Mouse (Mus musculus) cerebellum, adult 2 months (tissue): ENCODE results near the gene Tssk2. TPM values are rescaled to one million over a fixed set of nuclear protein-coding genes. Genes with fewer than 3 reads are reported as not detected.

Experiments
- DNase-seq, 2 experiments: peaks; one replicate each; pipeline ENCODE4 v3.0.0; 2021
- H3K27ac ChIP-seq: fragments of 200-500 bp; 2 replicates; pipeline ENCODE4 v1.5.1; 2012; ENCODE audit warnings: low read length, control low read depth, inconsistent platforms; ENCODE audit not compliant: insufficient read depth
- H3K27me3 ChIP-seq: fragments of 200-500 bp; 2 replicates; pipeline ENCODE4 v1.6.1; 2012; ENCODE audit warnings: inconsistent platforms, mild to moderate bottlenecking, low read length, moderate library complexity; ENCODE audit not compliant: control insufficient read depth, insufficient read depth
- H3K4me1 ChIP-seq: fragments of 200-500 bp; 2 replicates; pipeline ENCODE4 v1.6.1; 2011; ENCODE audit warnings: low read length; ENCODE audit not compliant: control insufficient read depth, insufficient read depth
- H3K4me3 ChIP-seq: fragments of 200-500 bp; replicated peaks from 2 replicates; pipeline ENCODE3; 2011; ENCODE audit warnings: mild to moderate bottlenecking, low read depth, low read length, control low read depth; ENCODE audit not compliant: insufficient read depth
- CTCF ChIP-seq: fragments of 200-500 bp; IDR thresholded peaks from 2 replicates; pipeline ENCODE4 v1.5.1; 2011; ENCODE audit warnings: low read depth, mild to moderate bottlenecking, control low read depth, low read length, moderate library complexity, borderline replicate concordance; ENCODE audit not compliant: insufficient read depth
- POLR2A ChIP-seq: fragments of 200-500 bp; IDR thresholded peaks from 2 replicates; pipeline ENCODE4 v1.6.1; 2011; ENCODE audit warnings: low read length, control low read depth, borderline replicate concordance; ENCODE audit not compliant: insufficient read depth
- WGBS: fragments of 180-500 bp; shearing (Covaris S2); methylation state at CpG from one replicate; pipeline ENCODE4 v1.1.7; 2018; 5-methylcytosine and 5-hydroxymethylcytosine counted together
- polyA plus RNA-seq: library from polyadenylated mRNA; depleted of rRNA; stranded (reverse); fragments of >200 nt; gene quantifications from 2 replicates; pipeline ENCODE4 v1.2.3, GENCODE M21; 2012; rRNA removed

Gene Tssk2
- polyA plus RNA-seq, 1 experiment = not detected

DNA sequence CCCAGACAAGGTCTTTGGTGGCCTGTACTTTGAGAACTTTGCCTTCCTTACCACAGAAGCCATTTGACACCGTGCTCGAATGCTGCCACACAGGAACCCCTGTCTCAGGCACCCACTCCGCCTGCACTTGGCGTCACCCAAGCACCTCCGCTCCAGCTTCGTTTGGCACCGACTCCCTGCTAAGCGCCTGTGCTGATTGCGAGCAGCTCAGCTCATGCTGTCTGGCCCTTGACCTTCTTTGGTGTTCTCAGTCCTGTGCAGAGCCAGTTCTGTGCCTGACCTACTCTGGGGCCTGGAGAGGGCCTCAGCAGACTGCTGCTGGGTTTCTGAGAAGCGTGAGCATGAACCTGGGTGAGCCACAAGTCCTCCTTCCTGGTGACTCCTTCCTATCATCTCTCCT lies 38.3 kb downstream of the Tssk2 start:
- no peaks in the 10 kb centered on the region for H3K4me1 ChIP-seq
- WGBS = 76% methylated on average over 10 of the region's 10 CpGs
- no peaks in the 10 kb centered on the region for H3K27me3 ChIP-seq
- H3K4me3 ChIP-seq = no peak overlapping the region
- no peak for TF ChIP-seq POLR2A
- TF ChIP-seq CTCF = no peak
- no peak overlapping the region for H3K27ac ChIP-seq
- DNase-seq = no peak

GRCm38 (mm10) chr16:17938187-17938586 lies 39.8 kb downstream of the Tssk2 start:
- H3K4me1 ChIP-seq = no peaks in the 10 kb centered on the region
- no peak for DNase-seq
- no peaks in the 10 kb centered on the region for H3K27me3 ChIP-seq
- 85% methylated on average over 7 of the region's 7 CpGs for WGBS
- TF ChIP-seq POLR2A = no peak
- no peak for TF ChIP-seq CTCF
- H3K4me3 ChIP-seq = no peak overlapping the region
- no peak overlapping the region for H3K27ac ChIP-seq

GRCm38 (mm10) chr16:17938821-17939220 lies 40.4 kb downstream of the Tssk2 start:
- TF ChIP-seq CTCF = peak; percentile 80
- TF ChIP-seq POLR2A = no peak
- 6% methylated on average over 7 of the region's 7 CpGs for WGBS
- DNase-seq = peak; percentile 75 to 77
- Histone ChIP-seq H3K4me3 (no peak overlapping the region), H3K27ac (no peak overlapping the region), H3K4me1 (no peaks in the 10 kb centered on the region), H3K27me3 (no peaks in the 10 kb centered on the region)

GRCm38 (mm10) chr16:17939255-17939751 lies 40.9 kb downstream of the Tssk2 start:
- 21% methylated on average over 9 of the region's 9 CpGs for WGBS
- Histone ChIP-seq H3K4me1 (no peaks in the 10 kb centered on the region), H3K27ac (no peak overlapping the region), H3K4me3 (no peak overlapping the region), H3K27me3 (no peaks in the 10 kb centered on the region)
- peak in 1 of 2 experiments; percentile 20 for DNase-seq
- TF ChIP-seq CTCF = no peak
- TF ChIP-seq POLR2A = no peak

DNA sequence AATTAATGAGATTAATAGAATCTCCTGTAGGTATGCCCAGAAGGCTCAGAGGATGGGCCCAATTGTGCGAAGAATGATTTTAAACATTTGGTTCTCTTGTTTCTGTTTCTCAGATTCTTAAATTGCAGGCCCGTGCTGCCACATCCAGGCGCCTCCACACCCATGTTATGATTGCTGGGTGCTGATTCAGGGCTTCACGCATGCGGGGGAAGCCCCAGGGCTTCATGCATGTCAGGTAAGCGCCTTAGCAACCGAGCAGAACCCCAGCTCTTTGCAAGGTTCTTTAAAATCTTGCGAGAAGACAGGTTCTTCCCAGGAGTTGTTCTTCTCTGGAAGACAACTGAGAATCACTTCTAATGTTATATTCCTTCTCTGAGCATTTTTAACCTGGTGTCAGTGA lies 45.0 kb downstream of the Tssk2 start:
- Histone ChIP-seq H3K27me3 (no peaks in the 10 kb centered on the region), H3K4me1 (no peaks in the 10 kb centered on the region), H3K4me3 (no peak overlapping the region), H3K27ac (no peak overlapping the region)
- DNase-seq = no peak
- 75% methylated on average over 8 of the region's 8 CpGs for WGBS
- TF ChIP-seq POLR2A = no peak
- no peak for TF ChIP-seq CTCF

DNA sequence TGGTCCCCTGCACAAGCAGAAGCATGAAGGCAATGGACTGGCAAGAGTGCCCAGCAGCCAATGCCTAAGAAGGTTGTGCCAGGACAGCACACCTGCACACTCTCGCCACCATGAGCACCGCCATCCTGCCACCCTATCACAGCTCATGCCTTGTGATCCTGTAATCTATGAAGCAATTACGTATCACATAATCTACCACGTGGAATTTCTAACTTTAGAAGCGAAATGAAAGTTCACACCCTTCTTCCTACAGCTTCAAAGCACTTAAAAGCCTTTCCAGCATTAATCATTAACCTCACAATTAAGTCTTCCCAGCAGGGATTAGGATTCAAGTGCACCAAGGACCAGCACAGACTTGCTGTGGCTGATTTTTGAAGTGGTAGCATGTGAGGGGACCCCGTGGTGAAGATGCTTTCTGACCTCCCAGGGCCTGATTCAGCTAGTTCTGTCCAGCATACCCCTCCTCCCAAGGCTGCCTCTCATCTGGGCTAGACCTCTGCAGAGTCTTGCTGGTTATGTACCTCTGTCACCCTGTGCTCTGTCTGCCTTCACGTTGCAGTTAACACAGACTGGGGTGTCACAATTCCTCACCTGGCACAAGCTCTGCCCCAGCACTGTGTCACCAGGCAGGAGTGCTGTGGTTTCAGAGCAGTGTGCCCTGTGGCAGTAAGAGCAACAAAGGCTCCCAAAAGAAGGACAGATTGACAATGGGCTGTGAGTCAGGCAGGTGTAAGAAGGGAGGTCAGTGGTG lies 46.8 kb downstream of the Tssk2 start:
- Histone ChIP-seq H3K27me3 (no peaks in the 10 kb centered on the region), H3K27ac (no peak overlapping the region), H3K4me3 (no peak overlapping the region), H3K4me1 (no peaks in the 10 kb centered on the region)
- WGBS = 57% methylated on average over 7 of the region's 7 CpGs
- no peak for DNase-seq
- TF ChIP-seq POLR2A = no peak
- TF ChIP-seq CTCF = no peak

GRCm38 (mm10) chr16:17949421-17949877 lies 51.0 kb downstream of the Tssk2 start:
- TF ChIP-seq POLR2A (no peak), CTCF (no peak)
- WGBS = 25% methylated on average over 2 of the region's 2 CpGs
- no peak overlapping the region for H3K4me3 ChIP-seq
- no peak for DNase-seq
- H3K27ac ChIP-seq = no peak overlapping the region
- H3K27me3 ChIP-seq = no peaks in the 10 kb centered on the region
- H3K4me1 ChIP-seq = no peaks in the 10 kb centered on the region

Other genes with a start within 250 kb of the Tssk2 start
- gene Med15, start 165.7 kb upstream of the Tssk2 start, polyA plus RNA-seq = 73.1 and 78.7 TPM in 2 replicates
- gene Klhl22, start 139.0 kb upstream of the Tssk2 start, polyA plus RNA-seq = 101 and 106 TPM in 2 replicates
- 2.1 and 2.5 TPM in 2 replicates for gene Scarf2, start 101.4 kb upstream of the Tssk2 start, polyA plus RNA-seq
- gene B830017H08Rik, start 65.5 kb upstream of the Tssk2 start, polyA plus RNA-seq = 4.3 and 4.7 TPM in 2 replicates
- 48.4 and 58.9 TPM in 2 replicates for gene Car15, start 60.3 kb upstream of the Tssk2 start, polyA plus RNA-seq
- 9.1 and 9.2 TPM in 2 replicates for gene Gm20518, start 7.0 kb upstream of the Tssk2 start, polyA plus RNA-seq
- 0.08 and 0.11 TPM in 2 replicates for gene Tssk1, start 4.4 kb upstream of the Tssk2 start, polyA plus RNA-seq
- gene Dgcr2, start 75 bp upstream of the Tssk2 start, polyA plus RNA-seq = 145 and 162 TPM in 2 replicates
- 41.5 and 41.7 TPM in 2 replicates for gene Ess2, start 12.7 kb downstream of the Tssk2 start, polyA plus RNA-seq
- not detected in 2 replicates for gene Gsc2, start 16.4 kb downstream of the Tssk2 start, polyA plus RNA-seq
- 64.4 and 76.5 TPM in 2 replicates for gene Slc25a1, start 29.6 kb downstream of the Tssk2 start, polyA plus RNA-seq
- not detected in 2 replicates for gene Vpreb2, start 81.8 kb downstream of the Tssk2 start, polyA plus RNA-seq
- gene Dgcr6, start 154.2 kb downstream of the Tssk2 start, polyA plus RNA-seq = 102 and 104 TPM in 2 replicates
- 45.1 and 55.8 TPM in 2 replicates for gene Prodh, start 191.6 kb downstream of the Tssk2 start, polyA plus RNA-seq
- 82.9 and 97.4 TPM in 2 replicates for gene Rtn4r, start 229.0 kb downstream of the Tssk2 start, polyA plus RNA-seq